Comparison of ENCODE assay signal across 8 mouse cellular contexts in the genomic region with DNA sequence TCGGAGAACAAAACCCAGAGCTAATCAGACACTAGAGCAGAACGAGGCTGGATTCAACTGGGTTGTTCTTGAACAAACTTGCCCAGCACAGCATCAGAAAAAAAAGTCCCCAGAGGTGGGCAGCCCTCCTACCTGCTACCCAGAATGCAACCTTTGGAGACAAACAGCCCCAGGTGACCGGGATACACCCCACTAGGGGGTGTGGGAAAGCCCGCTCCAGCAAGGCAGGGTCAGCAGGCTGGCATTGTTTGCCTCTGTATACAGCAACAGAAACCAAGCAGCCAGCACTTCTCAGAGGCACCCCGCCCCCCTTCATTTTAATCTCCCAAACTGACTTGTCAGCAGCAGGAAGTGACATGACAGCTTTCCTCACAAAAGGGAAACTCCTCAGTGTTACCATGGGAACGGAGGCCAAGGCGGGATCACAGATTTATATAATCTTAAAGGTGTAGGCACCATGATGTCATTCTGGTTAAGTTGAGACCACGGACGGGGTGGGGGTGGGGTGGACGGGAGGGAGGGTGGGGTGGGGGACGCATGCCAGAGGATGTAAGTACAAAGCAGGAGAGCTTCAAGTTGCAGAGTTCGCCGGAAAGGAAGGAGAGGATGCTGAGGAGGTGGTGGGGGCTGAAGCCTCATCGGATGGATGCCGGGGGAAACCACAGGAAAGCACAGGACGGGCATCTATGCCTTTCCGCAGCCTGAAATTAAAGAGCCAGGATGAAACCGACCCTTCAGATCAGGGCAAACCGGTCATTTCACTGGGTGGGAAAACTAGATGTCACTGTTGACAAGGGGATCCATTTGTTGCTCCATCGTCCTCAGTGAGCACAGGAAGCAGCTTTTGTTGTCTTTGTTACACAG. TPM values are rescaled to one million over a fixed set of nuclear protein-coding genes. Genes with fewer than 3 reads are reported as not detected.
DNase-seq lines count a peak whose midpoint lies in the region; ATAC-seq and TF ChIP-seq lines count a peak whose summit lies in the region.

No protein-coding gene starts in this region.

- H3K27ac ChIP-seq in forebrain, embryonic 16.5 days (ENCODE audit: low read length) = peak overlapping the region; percentile 96
- H3K27ac ChIP-seq in hindbrain, embryonic 12.5 days = peak overlapping the region; percentile 92
- peak overlapping the region; percentile 100 for H3K27ac ChIP-seq in lung, postnatal 0 days (ENCODE audit: low read length)

- peak; percentile 87 for DNase-seq in MEL-GATA-1-ER (ENCODE audit: extremely low read depth, low read depth)
- peak; percentile 62 for DNase-seq in c-Kit-positive CD71-positive TER-119-positive erythroid progenitor cells, embryonic 14.5 days (ENCODE audit: low spot score)
- peak; percentile 63 to 83 for DNase-seq in layer of hippocampus, postnatal 14 days (ENCODE audit: low spot score in 2 of 2)
- DNase-seq in lung, postnatal 0 days (ENCODE audit: low spot score) = peak; percentile 98
- DNase-seq in ovary, postnatal 36 days (ENCODE audit: low spot score) = peak; percentile 43
- peak; percentile 47 for DNase-seq in urinary bladder, postnatal 25 days (ENCODE audit: low spot score)

- no peaks in the 10 kb centered on the region for H3K27me3 ChIP-seq in forebrain, embryonic 16.5 days (replicated peaks; ENCODE audit: control insufficient read depth, insufficient read depth, low read length)
- H3K27me3 ChIP-seq in hindbrain, embryonic 12.5 days = 0 out of 2 replicates have a peak, but pooled peaks cover 3% of the 10 kb centered on the region
- no peaks in the 10 kb centered on the region for H3K27me3 ChIP-seq in lung, postnatal 0 days (replicated peaks; ENCODE audit: insufficient read depth, low read length)

- peak overlapping the region; percentile 62 for H3K9ac ChIP-seq in forebrain, embryonic 16.5 days (replicated peaks; ENCODE audit: low read depth, low read length)
- H3K9ac ChIP-seq in hindbrain, embryonic 12.5 days = peak overlapping the region; percentile 56; the same call in 1 of the 2 replicates
- H3K9ac ChIP-seq in lung, postnatal 0 days (replicated peaks; ENCODE audit: low read depth) = peak overlapping the region; percentile 50

- H3K4me2 ChIP-seq in forebrain, embryonic 16.5 days (ENCODE audit: low read length) = peak overlapping the region; percentile 48
- peak overlapping the region; percentile 57 for H3K4me2 ChIP-seq in hindbrain, embryonic 12.5 days (replicated peaks)
- H3K4me2 ChIP-seq in lung, postnatal 0 days (replicated peaks; ENCODE audit: low read depth, low read length) = peak overlapping the region; percentile 78

- peak; percentile 44 for TF ChIP-seq CTCF in lung, postnatal 0 days (IDR thresholded peaks at IDR 0.05)

- peaks cover 46% of the 10 kb centered on the region for H3K4me1 ChIP-seq in forebrain, embryonic 16.5 days (replicated peaks; ENCODE audit: control insufficient read depth, insufficient read depth, low read length)
- H3K4me1 ChIP-seq in hindbrain, embryonic 12.5 days = peaks cover 50% of the 10 kb centered on the region
- H3K4me1 ChIP-seq in lung, postnatal 0 days (ENCODE audit: insufficient read depth, low read depth, low read length) = peaks cover 11% of the 10 kb centered on the region; the same call in 1 of the 2 replicates

- H3K4me3 ChIP-seq in forebrain, embryonic 16.5 days (replicated peaks; ENCODE audit: low read length) = peak overlapping the region; percentile 39
- H3K4me3 ChIP-seq in hindbrain, embryonic 12.5 days = peak overlapping the region; percentile 29
- peak overlapping the region; percentile 19; the same call in 1 of the 2 replicates for H3K4me3 ChIP-seq in lung, postnatal 0 days (ENCODE audit: low read depth, low read length)

- peak; percentile 90 for TF ChIP-seq EP300 in lung, postnatal 0 days (IDR thresholded peaks at IDR 0.05)

- no peaks in the 10 kb centered on the region for H3K36me3 ChIP-seq in forebrain, embryonic 16.5 days (ENCODE audit: control insufficient read depth, insufficient read depth)
- peaks cover 5% of the 10 kb centered on the region; the same call in 1 of the 2 replicates for H3K36me3 ChIP-seq in hindbrain, embryonic 12.5 days
- H3K36me3 ChIP-seq in lung, postnatal 0 days (ENCODE audit: insufficient read depth, low read length) = peaks cover 15% of the 10 kb centered on the region

- ATAC-seq in forebrain, embryonic 16.5 days = peak; percentile 82
- peak; percentile 73 for ATAC-seq in hindbrain, embryonic 12.5 days (ENCODE audit: low FRiP score)
- peak; percentile 65 for ATAC-seq in lung, postnatal 0 days

- no peaks in the 10 kb centered on the region for H3K9me3 ChIP-seq in forebrain, embryonic 16.5 days (ENCODE audit: control insufficient read depth, low read length)
- no peaks in the 10 kb centered on the region for H3K9me3 ChIP-seq in hindbrain, embryonic 12.5 days (replicated peaks)
- H3K9me3 ChIP-seq in lung, postnatal 0 days (ENCODE audit: low read length) = no peaks in the 10 kb centered on the region

- under 1% methylated on average over 20 of the region's 20 CpGs for WGBS in forebrain, embryonic 16.5 days
- WGBS in hindbrain, embryonic 12.5 days = 3% methylated on average over 20 of the region's 20 CpGs
- 2% methylated on average over 20 of the region's 20 CpGs for WGBS in lung, postnatal 0 days

RNA-seq across cellular contexts. Expression of gene Ergic1, which starts 58.2 kb away (rescaled TPM):
- polyA plus RNA-seq in forebrain, embryonic 16.5 days (2015; fragmentation: Nextera tagmentation; extraction: Ambion mirVana) = 102 and 113 TPM in 2 replicates
- polyA plus RNA-seq in hindbrain, embryonic 12.5 days (2016; fragmentation: Nextera tagmentation; extraction: Ambion mirVana) = 85.3 and 90.3 TPM in 2 replicates
- 100 to 1,000 TPM; 132 to 144 TPM for total RNA-seq in layer of hippocampus, postnatal 14 days (2021)
- 47.9 and 50.6 TPM in 2 replicates for polyA plus RNA-seq in lung, postnatal 0 days (2015; fragmentation: Nextera tagmentation; extraction: Ambion mirVana)

RNA-seq across cellular contexts. Expression of gene Dusp1, which starts 58.9 kb away (rescaled TPM):
- 44.1 and 47.8 TPM in 2 replicates for polyA plus RNA-seq in forebrain, embryonic 16.5 days (2015; fragmentation: Nextera tagmentation; extraction: Ambion mirVana)
- polyA plus RNA-seq in hindbrain, embryonic 12.5 days (2016; fragmentation: Nextera tagmentation; extraction: Ambion mirVana) = 33.0 and 38.5 TPM in 2 replicates
- total RNA-seq in layer of hippocampus, postnatal 14 days (2021) = 10 to 100 TPM; 20.3 to 24.3 TPM
- polyA plus RNA-seq in lung, postnatal 0 days (2015; fragmentation: Nextera tagmentation; extraction: Ambion mirVana) = 68.4 and 79.3 TPM in 2 replicates

Comparison
In these comparisons a context has a peak if more than half of its experiments do, and no peak if none do; other contexts are left out.
1. Peak in every context shown above with its lines: DNase-seq, ATAC-seq, H3K4me3 ChIP-seq and H3K27ac ChIP-seq.
2. DNase-seq: peak in every context shown above with its lines; median percentile 98 in lung, postnatal 0 days; 87 in MEL-GATA-1-ER; 73 in layer of hippocampus, postnatal 14 days; 62 in c-Kit-positive CD71-positive TER-119-positive erythroid progenitor cells, embryonic 14.5 days; 47 in urinary bladder, postnatal 25 days; 43 in ovary, postnatal 36 days.